In the genomic region with DNA sequence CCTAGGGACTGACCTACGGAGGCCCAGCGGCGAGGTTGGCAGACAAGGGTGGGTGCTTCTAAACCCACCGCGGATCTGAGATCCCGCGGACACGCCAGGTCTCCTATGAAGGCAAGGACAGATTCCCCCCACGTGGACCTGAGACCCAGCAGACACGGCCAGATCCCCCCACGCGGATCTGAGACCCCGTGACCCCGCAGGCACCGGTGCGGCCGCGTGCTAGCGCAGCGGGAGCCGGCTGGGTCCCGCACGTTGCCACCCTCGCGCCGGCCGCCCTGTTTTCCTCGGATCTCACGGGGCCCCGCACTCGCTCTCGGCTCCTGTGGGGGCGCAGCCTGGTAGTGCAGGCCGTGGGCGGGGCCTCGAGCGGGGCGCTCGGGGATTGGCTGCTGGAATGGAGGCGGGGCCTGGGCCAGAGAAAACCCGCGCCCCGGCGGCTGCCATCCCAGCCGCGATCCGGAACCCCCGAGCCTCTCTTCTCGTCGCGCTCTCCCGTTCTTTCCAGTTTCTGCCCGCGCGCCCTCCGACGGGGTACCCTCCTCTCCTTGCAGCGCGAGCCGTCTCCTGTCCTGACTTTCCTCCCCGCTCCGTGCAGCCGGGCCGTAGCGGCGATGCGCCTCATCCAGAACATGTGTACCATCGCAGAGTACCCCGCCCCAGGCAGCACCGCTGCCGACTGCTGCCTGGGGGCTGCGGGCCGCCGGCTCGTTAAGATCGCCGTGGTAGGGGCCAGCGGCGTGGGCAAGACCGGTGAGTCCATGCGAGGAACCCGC, we compare ENCODE assay signal across 8 mouse cellular contexts. TPM values are rescaled to one million over a fixed set of nuclear protein-coding genes. Genes with fewer than 3 reads are reported as not detected.
A peak's percentile ranks its signal among the peaks of the same experiment; 100 is the strongest.
DNase-seq lines count a peak whose midpoint lies in the region; ATAC-seq and TF ChIP-seq lines count a peak whose summit lies in the region.

A gene (plus strand): TSS at position 446 of the 773 bp plus-strand sequence.

- DNase-seq in MEL-GATA-1-ER (ENCODE audit: extremely low read depth, low read depth): peak; percentile 36
- DNase-seq in cerebellum, adult 18-20 months: peak; percentile 94 to 96
- peak; percentile 94 for DNase-seq in forebrain, postnatal 0 days
- DNase-seq in heart, postnatal 36 days: peak; percentile 96
- DNase-seq in layer of hippocampus, adult 2 months (ENCODE audit: low spot score in 2 of 2): peak; percentile 93 to 95
- DNase-seq in lung, adult 2 months: peak; percentile 92
- peak; percentile 88 for DNase-seq in ovary, adult 18-20 months (ENCODE audit: low spot score)
- DNase-seq in thymus, postnatal 0 days (ENCODE audit: low spot score): peak; percentile 95

- under 1% methylated on average over 82 of the region's 82 CpGs for WGBS in forebrain, postnatal 0 days
- WGBS in lung, adult 2 months: 1% methylated on average over 79 of the region's 82 CpGs

- no peaks in the 10 kb centered on the region for H3K36me3 ChIP-seq in forebrain, postnatal 0 days (ENCODE audit: insufficient read depth)

- H3K4me3 ChIP-seq in forebrain, postnatal 0 days (ENCODE audit: low read depth, low read length): peak within 1 kb of the TSS; percentile 85
- H3K4me3 ChIP-seq in layer of hippocampus, adult 2 months: peak within 1 kb of the TSS; percentile 99
- H3K4me3 ChIP-seq in lung, adult 2 months (replicated peaks; ENCODE audit: extremely low read depth, low read depth, low read length): peak within 1 kb of the TSS; percentile 99

- H3K9me3 ChIP-seq in forebrain, postnatal 0 days (ENCODE audit: low read length): no peaks in the 10 kb centered on the region

- H3K27ac ChIP-seq in forebrain, postnatal 0 days (ENCODE audit: low read depth, low read length): peak within 1 kb of the TSS; percentile 69
- H3K27ac ChIP-seq in layer of hippocampus, adult 2 months: peak within 1 kb of the TSS; percentile 95

- TF ChIP-seq POLR2A in lung, adult 2 months (IDR thresholded peaks at IDR 0.05; ENCODE audit: borderline replicate concordance, extremely low read depth, low read depth, low read length): peak; percentile 93

- peak within 1 kb of the TSS; percentile 80 for H3K9ac ChIP-seq in forebrain, postnatal 0 days

- H3K4me2 ChIP-seq in forebrain, postnatal 0 days (ENCODE audit: low read depth): peak within 1 kb of the TSS; percentile 96

- peak; percentile 61 for TF ChIP-seq CTCF in forebrain, postnatal 0 days (IDR thresholded peaks at IDR 0.05; ENCODE audit: low read depth)
- peak; percentile 71 for TF ChIP-seq CTCF in layer of hippocampus, adult 2 months (conservative IDR thresholded peaks at IDR 0.05)
- TF ChIP-seq CTCF in lung, adult 2 months (IDR thresholded peaks at IDR 0.05; ENCODE audit: insufficient read depth, low read length): no peak

- peaks cover 14% of the 10 kb centered on the region for H3K4me1 ChIP-seq in forebrain, postnatal 0 days (ENCODE audit: insufficient read depth)
- peaks cover 3% of the 10 kb centered on the region for H3K4me1 ChIP-seq in lung, adult 2 months (ENCODE audit: control insufficient read depth, insufficient read depth, low read length)

- intact Hi-C loops in heart, postnatal 36 days (cut with DNase I): loop anchor here (2.0 to 5.0 kb wide), 4 partner anchors 20 to 188 kb away; no protein-coding TSS in a partner anchor

- ATAC-seq in forebrain, postnatal 0 days: peak; percentile 98

- H3K27me3 ChIP-seq in forebrain, postnatal 0 days (ENCODE audit: insufficient read depth, low read length): no peaks in the 10 kb centered on the region

RNA-seq across cellular contexts. Expression of the gene that starts here (rescaled TPM):
- 7.7 and 8.4 TPM in 2 replicates for total RNA-seq in forebrain, postnatal 0 days (2014; rRNA removed)
- polyA plus RNA-seq in forebrain, postnatal 0 days (2015; fragmentation: Nextera tagmentation; extraction: Ambion mirVana): 37.3 and 43.5 TPM in 2 replicates
- 10 to 100 TPM; 29.9 to 44.8 TPM for total RNA-seq in heart, postnatal 36 days (2021)
- 10 to 100 TPM; 65.6 to 75.4 TPM for total RNA-seq in layer of hippocampus, adult 2 months (2021)
- polyA plus RNA-seq in lung, adult 2 months (2012; rRNA removed): 32.3 and 37.9 TPM in 2 replicates
- polyA plus RNA-seq in thymus, postnatal 0 days (2015; fragmentation: Nextera tagmentation; extraction: Ambion mirVana): 26.8 and 28.6 TPM in 2 replicates

Comparison
In these comparisons a context has a peak if more than half of its experiments do, and no peak if none do; other contexts are left out.
1. Peak in every context shown above with its lines: DNase-seq, ATAC-seq, H3K4me3 ChIP-seq and H3K27ac ChIP-seq.
2. DNase-seq: peak in every context shown above with its lines; median percentile 96 in heart, postnatal 36 days; 95 in cerebellum, adult 18-20 months; 95 in thymus, postnatal 0 days; 94 in forebrain, postnatal 0 days; 94 in layer of hippocampus, adult 2 months; 92 in lung, adult 2 months; 88 in ovary, adult 18-20 months; 36 in MEL-GATA-1-ER.